Mouse (Mus musculus): Measurements from ENCODE around the gene Lrrc1. TPM values are rescaled to one million over a fixed set of nuclear protein-coding genes. Genes with fewer than 3 reads are reported as not detected.

Gene Lrrc1
- 5.9 to 8.1 TPM (median 6.8 TPM) in 4 replicates for total RNA-seq (2023; ENCODE audit: inconsistent age)

DNA sequence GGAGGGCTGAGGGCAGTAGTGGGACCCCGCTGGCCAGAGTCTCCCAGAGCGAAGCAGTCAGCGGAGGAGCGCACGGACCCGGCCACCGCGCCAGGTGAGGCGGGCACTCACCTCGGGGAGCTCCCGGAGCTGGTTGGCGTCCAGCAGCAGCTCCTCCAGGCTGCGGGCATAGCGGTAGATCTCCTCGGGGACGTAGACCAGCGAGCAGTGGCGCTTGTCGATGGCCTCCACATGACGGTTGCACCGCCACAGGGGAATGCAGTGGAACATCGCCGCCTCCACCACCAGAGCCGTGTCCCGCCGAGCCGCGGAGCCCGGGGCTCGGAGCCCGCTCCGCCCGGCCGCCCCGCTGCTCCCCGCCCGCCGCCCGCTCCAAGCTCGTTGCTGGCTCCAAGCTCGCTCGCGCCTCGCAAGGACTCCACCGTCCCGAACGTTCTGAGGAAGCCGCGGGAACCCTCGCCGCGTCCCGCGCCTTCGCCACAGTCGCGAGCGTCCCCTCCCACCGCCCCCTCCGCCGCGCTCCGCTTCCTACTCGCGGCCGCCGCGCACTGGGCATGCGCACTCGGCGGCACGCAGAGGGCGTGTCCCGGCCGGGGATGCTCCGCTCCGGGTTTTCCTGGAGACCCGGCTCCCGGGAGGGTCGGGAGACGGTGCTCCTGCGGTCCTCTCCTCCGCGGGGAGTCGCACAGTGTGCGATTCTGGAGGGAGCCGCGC, at the start of gene Lrrc1:
Lrrc1 (minus strand) TSS at position 517 of the 714 bp plus-strand sequence.

Other genes starting within 250 kb of the Lrrc1 start
- gene Mlip, start 191.9 kb downstream of the Lrrc1 start, total RNA-seq (2023; ENCODE audit: inconsistent age): not detected in 4 replicates
- not detected in 4 replicates for gene Klhl31, start 91.6 kb upstream of the Lrrc1 start, total RNA-seq (2023; ENCODE audit: inconsistent age)
- gene Gclc, start 209.7 kb upstream of the Lrrc1 start, total RNA-seq (2023; ENCODE audit: inconsistent age): 36.6 to 50.7 TPM (median 42.2 TPM) in 4 replicates